Mouse (Mus musculus) heart, postnatal 0 days (tissue): ENCODE data around the gene Lamb3.

Experiments used
- CTCF ChIP-seq: IDR thresholded peaks from 2 replicates; pipeline ENCODE4 v1.5.1; 2016; ENCODE audit warnings: antibody characterized with exemption, control low read depth, low read depth
- EP300 ChIP-seq: IDR thresholded peaks from 2 replicates; pipeline ENCODE4 v1.6.1; 2016; ENCODE audit warnings: antibody characterized with exemption, low read depth

DNA sequence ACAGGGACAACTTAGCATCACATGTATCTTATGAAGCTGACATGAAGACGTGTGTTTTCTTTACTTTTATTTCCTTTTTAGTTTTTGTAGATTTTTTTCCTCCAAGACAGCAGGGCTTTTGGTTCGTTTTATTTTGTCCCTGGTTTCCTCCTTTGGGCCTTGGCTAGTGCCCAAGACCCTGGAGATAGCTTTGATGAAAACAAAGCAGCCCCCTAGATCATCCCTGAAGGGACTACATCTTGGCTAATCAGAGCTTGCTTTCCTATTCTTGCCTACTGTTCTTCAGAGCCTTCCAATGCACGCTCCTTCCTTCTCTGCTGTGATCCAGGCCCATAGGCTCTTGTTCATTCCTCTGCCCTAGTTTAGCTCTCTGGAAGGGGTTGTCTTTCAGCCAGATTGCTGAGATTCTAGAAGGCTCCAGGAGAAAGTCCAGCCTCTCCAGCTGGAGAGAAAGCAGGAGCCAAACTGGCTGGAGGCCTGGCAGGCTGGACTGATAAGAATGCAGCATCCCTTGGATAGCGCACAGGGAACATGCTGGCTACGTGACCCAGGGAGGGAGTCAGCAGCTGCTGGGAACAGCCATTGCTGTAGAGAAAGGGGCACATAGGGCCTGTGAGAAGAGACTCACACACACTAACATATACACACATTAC, 108.3 kb downstream of the Lamb3 start:
- TF ChIP-seq CTCF (no peak), EP300 (peak; percentile 87; the same call in 1 of the 2 replicates)
